Mouse (Mus musculus) ovary, postnatal 14 days (tissue): Measurements from ENCODE around the gene Cadm1.

Experiments used
- DNase-seq: peaks from one replicate; pipeline ENCODE4 v3.0.0; 2022; ENCODE audit warnings: low spot score

The Cadm1 gene

GRCm38 (mm10) chr9:47529602-47530450, at the start of gene Cadm1:
TSS of gene Cadm1 (plus strand) at chr9:47530173.
- peak; percentile 89 for DNase-seq

- DNase-seq = no peak
Measured at GRCm38 (mm10) chr9:47484506-47484905, 45.5 kb upstream of the Cadm1 start.

GRCm38 (mm10) chr9:47485186-47485585, 44.8 kb upstream of the Cadm1 start:
- DNase-seq = no peak

- no peak for DNase-seq
Measured at GRCm38 (mm10) chr9:47499761-47500160, 30.2 kb upstream of the Cadm1 start.

GRCm38 (mm10) chr9:47505956-47506355, 24.0 kb upstream of the Cadm1 start:
- no peak for DNase-seq

GRCm38 (mm10) chr9:47506876-47507275, 23.1 kb upstream of the Cadm1 start:
- no peak for DNase-seq

- DNase-seq = no peak
Measured at GRCm38 (mm10) chr9:47508109-47508508, 21.9 kb upstream of the Cadm1 start.

GRCm38 (mm10) chr9:47512521-47512920, 17.5 kb upstream of the Cadm1 start:
- no peak for DNase-seq

- no peak for DNase-seq
Measured at GRCm38 (mm10) chr9:47514318-47514717, 15.7 kb upstream of the Cadm1 start.

GRCm38 (mm10) chr9:47516238-47516637, 13.7 kb upstream of the Cadm1 start:
- no peak for DNase-seq

GRCm38 (mm10) chr9:47527290-47527689, 2.7 kb upstream of the Cadm1 start:
- DNase-seq = no peak

GRCm38 (mm10) chr9:47527741-47528140, 2.2 kb upstream of the Cadm1 start:
- no peak for DNase-seq

GRCm38 (mm10) chr9:47529182-47529581, 791 bp upstream of the Cadm1 start:
- no peak for DNase-seq

- peak; percentile 11 for DNase-seq
Measured at GRCm38 (mm10) chr9:47530544-47530921, 560 bp downstream of the Cadm1 start.

GRCm38 (mm10) chr9:47530922-47531850, 1.2 kb downstream of the Cadm1 start:
- DNase-seq = peak; percentile 54

GRCm38 (mm10) chr9:47532215-47532865, 2.4 kb downstream of the Cadm1 start:
- DNase-seq = no peak

GRCm38 (mm10) chr9:47533461-47533860, 3.5 kb downstream of the Cadm1 start:
- no peak for DNase-seq

GRCm38 (mm10) chr9:47534573-47535475, 4.9 kb downstream of the Cadm1 start:
- DNase-seq = no peak

- DNase-seq = no peak
Measured at GRCm38 (mm10) chr9:47545245-47545644, 15.3 kb downstream of the Cadm1 start.

GRCm38 (mm10) chr9:47545667-47546066, 15.7 kb downstream of the Cadm1 start:
- DNase-seq = no peak

- no peak for DNase-seq
Measured at GRCm38 (mm10) chr9:47548402-47548801, 18.4 kb downstream of the Cadm1 start.
